Mouse (Mus musculus) left cerebral cortex, postnatal 10 days (tissue): Measurements from ENCODE around the gene Fhad1. TPM values are rescaled to one million over a fixed set of nuclear protein-coding genes. Genes with fewer than 3 reads are reported as not detected.

Experiments used
- DNase-seq, 2 experiments: peaks; one replicate each; pipeline ENCODE4 v3.0.0; 2021 to 2022; ENCODE audit warnings: low spot score in 2 of 2, mixed read lengths in 1 of 2; ENCODE audit errors: extremely low spot score in 1 of 2
- intact Hi-C: fragments of 180-260 bp; cut with DNase I; formaldehyde crosslinking; loops from one replicate; pipeline ENCODE4 v1.15.1; 2025
- total RNA-seq, 2 experiments: library from RNA; stranded (reverse); gene quantifications; 2 replicates each; pipeline ENCODE4 v1.2.3; 2021

Fhad1 gene
- total RNA-seq, 2 experiments from 2014 or later: 2.3 to 2.7 TPM

GRCm38 (mm10) chr4:141954770-141955720 lies 59.8 kb downstream of the Fhad1 start:
- intact Hi-C loops: no loop called here
- peak in 1 of 2 experiments; percentile 32 for DNase-seq

GRCm38 (mm10) chr4:141953859-141954258 lies 61.0 kb downstream of the Fhad1 start:
- peak in 1 of 2 experiments; percentile 57 for DNase-seq
- intact Hi-C loops: no loop called here

GRCm38 (mm10) chr4:141953291-141953690 lies 61.6 kb downstream of the Fhad1 start:
- intact Hi-C loops: no loop called here
- peak in 1 of 2 experiments; percentile 21 for DNase-seq

GRCm38 (mm10) chr4:141952824-141953223 lies 62.1 kb downstream of the Fhad1 start:
- intact Hi-C loops: no loop called here
- peak in 1 of 2 experiments; percentile 15 for DNase-seq

- intact Hi-C loops: no loop called here
- DNase-seq: peak; percentile 50 to 71
Measured at GRCm38 (mm10) chr4:141952114-141952513, 62.8 kb downstream of the Fhad1 start.

GRCm38 (mm10) chr4:141949436-141949835 lies 65.4 kb downstream of the Fhad1 start:
- intact Hi-C loops: no loop called here
- peak in 1 of 2 experiments; percentile 23 for DNase-seq

GRCm38 (mm10) chr4:141948822-141949221 lies 66.1 kb downstream of the Fhad1 start:
- intact Hi-C loops: no loop called here
- DNase-seq: peak in 1 of 2 experiments; percentile 16

- DNase-seq: no peak
- intact Hi-C loops: no loop called here
Measured at GRCm38 (mm10) chr4:141942403-141942802, 72.5 kb downstream of the Fhad1 start.

GRCm38 (mm10) chr4:141941289-141941688 lies 73.6 kb downstream of the Fhad1 start:
- no peak for DNase-seq
- intact Hi-C loops: no loop called here

GRCm38 (mm10) chr4:141938535-141938934 lies 76.3 kb downstream of the Fhad1 start:
- no peak for DNase-seq
- intact Hi-C loops: no loop called here

GRCm38 (mm10) chr4:141932785-141933574 lies 81.9 kb downstream of the Fhad1 start:
- no peak for DNase-seq
- intact Hi-C loops: no loop called here

GRCm38 (mm10) chr4:141931526-141931925 lies 83.4 kb downstream of the Fhad1 start:
- DNase-seq: no peak
- intact Hi-C loops: no loop called here

GRCm38 (mm10) chr4:141930001-141930400 lies 84.9 kb downstream of the Fhad1 start:
- DNase-seq: no peak
- intact Hi-C loops: no loop called here

GRCm38 (mm10) chr4:141928881-141929281 lies 86.0 kb downstream of the Fhad1 start:
- peak in 1 of 2 experiments; percentile 52 for DNase-seq

GRCm38 (mm10) chr4:141925781-141926345 lies 89.0 kb downstream of the Fhad1 start:
- no peak for DNase-seq
- intact Hi-C loops: no loop called here

More at GRCm38 (mm10) chr4:141928881-141929281, 86.0 kb downstream of the Fhad1 start:
- intact Hi-C loops: no loop called here

GRCm38 (mm10) chr4:141923961-141924360 lies 90.9 kb downstream of the Fhad1 start:
- intact Hi-C loops: no loop called here
- DNase-seq: no peak

- DNase-seq: no peak
- intact Hi-C loops: no loop called here
Measured at GRCm38 (mm10) chr4:141920391-141920790, 94.5 kb downstream of the Fhad1 start.

GRCm38 (mm10) chr4:141917735-141918419 lies 97.0 kb downstream of the Fhad1 start:
- peak in 1 of 2 experiments; percentile 53 for DNase-seq
- intact Hi-C loops: no loop called here

- peak; percentile 42 to 88 for DNase-seq
- intact Hi-C loops: no loop called here
Measured at GRCm38 (mm10) chr4:141914040-141914439, 100.8 kb downstream of the Fhad1 start.
